Mouse (Mus musculus) liver, embryonic 14.5 days (tissue): Measurements from ENCODE around the gene Igf2r.
A peak's percentile ranks its signal among the peaks of the same experiment; 100 is the strongest.

ENCODE experiments used
- CTCF ChIP-seq: IDR thresholded peaks from 2 replicates; pipeline ENCODE4 v1.5.1; 2016; ENCODE audit warnings: antibody characterized with exemption, low read depth, control low read depth
- EP300 ChIP-seq: IDR thresholded peaks from 2 replicates; pipeline ENCODE4 v1.6.1; 2016; ENCODE audit warnings: antibody characterized with exemption, low read depth

GRCm38 (mm10) chr17:12810103-12810972 lies 40.9 kb upstream of the Igf2r start:
- peak; percentile 88 for TF ChIP-seq CTCF
- no peak for TF ChIP-seq EP300
